Mouse (Mus musculus) hindbrain, embryonic 16.5 days (tissue): Measurements from ENCODE around the gene Selenow. TPM values are rescaled to one million over a fixed set of nuclear protein-coding genes. Genes with fewer than 3 reads are reported as not detected.

Experiments used
- ATAC-seq: fragments of 200-750 bp; cut with Nextera tagmentation; 2 replicates; pipeline ENCODE4 v1.8.0; 2017; ENCODE audit warnings: moderate TSS enrichment, moderate library complexity
- H3K27ac ChIP-seq: fragments of 300-500 bp; sonication (generic); 2 replicates; pipeline ENCODE4 v1.5.1; 2014; ENCODE audit warnings: low read depth, mild to moderate bottlenecking, control low read depth, low read length, moderate library complexity
- H3K27me3 ChIP-seq: fragments of 300-500 bp; sonication (generic); replicated peaks from 2 replicates; pipeline ENCODE4 v1.6.1; 2014; ENCODE audit warnings: low read length; ENCODE audit not compliant: control insufficient read depth, insufficient read depth
- H3K36me3 ChIP-seq: fragments of 300-500 bp; sonication (generic); 2 replicates; pipeline ENCODE4 v1.6.1; 2014; ENCODE audit warnings: mild to moderate bottlenecking, low read length, moderate library complexity, mixed read lengths; ENCODE audit not compliant: control insufficient read depth, insufficient read depth
- H3K4me1 ChIP-seq: fragments of 300-500 bp; sonication (generic); 2 replicates; pipeline ENCODE4 v1.6.1; 2014; ENCODE audit warnings: low read depth, low read length; ENCODE audit not compliant: control insufficient read depth, insufficient read depth
- H3K4me2 ChIP-seq: fragments of 300-500 bp; sonication (generic); 2 replicates; pipeline ENCODE4 v1.6.1; 2014; ENCODE audit warnings: mild to moderate bottlenecking, low read length, control low read depth, moderate library complexity
- H3K4me3 ChIP-seq: fragments of 300-500 bp; sonication (generic); 2 replicates; pipeline ENCODE4 v1.5.1; 2014; ENCODE audit warnings: mild to moderate bottlenecking, low read length, control low read depth, moderate library complexity
- H3K9ac ChIP-seq: fragments of 300-500 bp; sonication (generic); 2 replicates; pipeline ENCODE4 v1.6.1; 2014; ENCODE audit warnings: low read depth, mild to moderate bottlenecking, control low read depth, low read length, moderate library complexity
- H3K9me3 ChIP-seq: fragments of 300-500 bp; sonication (generic); 2 replicates; pipeline ENCODE4 v1.6.1; 2014; ENCODE audit warnings: mild to moderate bottlenecking, low read length, moderate library complexity; ENCODE audit not compliant: control insufficient read depth
- WGBS: fragments of 180-500 bp; shearing (Covaris S2); extraction: QIAGEN DNeasy Blood & Tissue Kit; methylation state at CpG from one replicate; pipeline ENCODE4 v1.1.7; 2014; 5-methylcytosine and 5-hydroxymethylcytosine counted together
- polyA plus RNA-seq: library from polyadenylated mRNA; unstranded; fragments of >200 nt; fragmentation: Nextera tagmentation; extraction: Ambion mirVana; gene quantifications from 2 replicates; pipeline ENCODE4 v1.2.1, GENCODE M21; 2015

Gene Selenow
- polyA plus RNA-seq, 1 experiment from 2014 or later = 1,671 TPM

- Histone ChIP-seq H3K36me3 (0 out of 2 replicates have a peak, but pooled peaks cover under 1% of the 10 kb centered on the region), H3K27me3 (no peaks in the 10 kb centered on the region), H3K4me1 (peaks cover 14% of the 10 kb centered on the region), H3K4me2 (no peak overlapping the region), H3K27ac (no peak overlapping the region), H3K4me3 (no peak overlapping the region), H3K9ac (no peak overlapping the region), H3K9me3 (no peaks in the 10 kb centered on the region; the same call in 1 of the 2 replicates)
- ATAC-seq = no peak
- 90% methylated on average over 7 of the region's 7 CpGs for WGBS
Observed at GRCm38 (mm10) chr7:15949216-15949790, 27.1 kb upstream of the Selenow start.

- no peaks in the 10 kb centered on the region; the same call in 1 of the 2 replicates for H3K9me3 ChIP-seq
- peak overlapping the region; percentile 53 for H3K4me2 ChIP-seq
- H3K4me3 ChIP-seq = peak overlapping the region; percentile 9; the same call in 1 of the 2 replicates
- ATAC-seq = no peak
- H3K9ac ChIP-seq = peak overlapping the region; percentile 57
- H3K4me1 ChIP-seq = peaks cover 17% of the 10 kb centered on the region
- WGBS = 4% methylated on average over 23 of the region's 23 CpGs
- H3K36me3 ChIP-seq = 0 out of 2 replicates have a peak, but pooled peaks cover 2% of the 10 kb centered on the region
- no peaks in the 10 kb centered on the region for H3K27me3 ChIP-seq
- no peak overlapping the region for H3K27ac ChIP-seq
Observed at GRCm38 (mm10) chr7:15948381-15948941, 26.3 kb upstream of the Selenow start.

- H3K4me3 ChIP-seq = no peak overlapping the region
- H3K4me1 ChIP-seq = peaks cover 17% of the 10 kb centered on the region
Observed at GRCm38 (mm10) chr7:15947653-15948260, 25.6 kb upstream of the Selenow start.

GRCm38 (mm10) chr7:15945721-15946536, 23.7 kb upstream of the Selenow start, which contains the start of gene Nop53:
Gene Nop53 (minus strand): TSS chr7:15946074.
- H3K4me3 ChIP-seq = peak within 1 kb of the TSS; percentile 75
- peak within 1 kb of the TSS; percentile 97 for H3K27ac ChIP-seq
- ATAC-seq = peak; percentile 95
- H3K4me2 ChIP-seq = peak within 1 kb of the TSS; percentile 95
- 2% methylated on average over 59 of the region's 59 CpGs for WGBS
- peaks cover 20% of the 10 kb centered on the region for H3K36me3 ChIP-seq
- H3K4me1 ChIP-seq = peaks cover 17% of the 10 kb centered on the region
- no peaks in the 10 kb centered on the region for H3K9me3 ChIP-seq
- H3K9ac ChIP-seq = peak within 1 kb of the TSS; percentile 82
- H3K27me3 ChIP-seq = no peaks in the 10 kb centered on the region

More at GRCm38 (mm10) chr7:15947653-15948260, 25.6 kb upstream of the Selenow start:
- Histone ChIP-seq H3K27ac (no peak overlapping the region), H3K27me3 (no peaks in the 10 kb centered on the region), H3K36me3 (peaks cover 3% of the 10 kb centered on the region), H3K9ac (no peak overlapping the region; the same call in 1 of the 2 replicates), H3K4me2 (peak overlapping the region; percentile 53; the same call in 1 of the 2 replicates), H3K9me3 (no peaks in the 10 kb centered on the region)
- WGBS = 51% methylated on average over 4 of the region's 4 CpGs
- no peak for ATAC-seq

- WGBS = 8% methylated on average over 8 of the region's 8 CpGs
- no peaks in the 10 kb centered on the region for H3K27me3 ChIP-seq
- no peak for ATAC-seq
- H3K4me3 ChIP-seq = peak overlapping the region; percentile 75
- peaks cover 17% of the 10 kb centered on the region for H3K4me1 ChIP-seq
- H3K36me3 ChIP-seq = peaks cover 26% of the 10 kb centered on the region
- peak overlapping the region; percentile 97; the same call in 1 of the 2 replicates for H3K27ac ChIP-seq
- peak overlapping the region; percentile 95 for H3K4me2 ChIP-seq
- H3K9me3 ChIP-seq = no peaks in the 10 kb centered on the region
- peak overlapping the region; percentile 82 for H3K9ac ChIP-seq
Observed at GRCm38 (mm10) chr7:15945211-15945610, 23.0 kb upstream of the Selenow start.

- H3K9ac ChIP-seq = no peak overlapping the region
- no peak overlapping the region for H3K4me3 ChIP-seq
Observed at GRCm38 (mm10) chr7:15944311-15944710, 22.1 kb upstream of the Selenow start.

DNA sequence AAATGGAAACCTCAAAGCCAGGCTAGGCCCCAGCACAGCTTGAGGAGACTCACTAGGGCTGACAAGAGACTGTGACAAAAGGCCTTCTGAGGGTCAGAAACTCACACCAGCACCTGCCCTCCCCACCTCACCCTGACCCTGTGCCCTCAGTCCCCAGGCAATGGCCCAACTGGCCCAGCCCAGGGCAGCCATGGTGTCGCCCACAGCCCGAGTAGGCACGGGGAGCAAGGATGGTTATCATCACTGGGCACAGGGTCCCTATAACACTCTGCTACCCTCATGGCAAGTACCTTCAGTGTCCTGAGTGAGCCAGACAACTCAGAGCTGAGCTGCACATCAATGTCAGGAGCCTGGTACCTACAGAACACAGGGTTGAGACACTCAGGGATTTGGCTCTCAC, 16.4 kb upstream of the Selenow start:
- Histone ChIP-seq H3K9ac (no peak overlapping the region), H3K4me2 (no peak overlapping the region), H3K4me1 (no peaks in the 10 kb centered on the region), H3K27me3 (no peaks in the 10 kb centered on the region), H3K36me3 (peaks cover 62% of the 10 kb centered on the region), H3K27ac (no peak overlapping the region), H3K4me3 (no peak overlapping the region), H3K9me3 (no peaks in the 10 kb centered on the region; the same call in 1 of the 2 replicates)
- no peak for ATAC-seq
- WGBS = 95% methylated on average over 3 of the region's 3 CpGs

More at GRCm38 (mm10) chr7:15944311-15944710, 22.1 kb upstream of the Selenow start:
- 93% methylated on average over 1 of the region's 1 CpGs for WGBS
- Histone ChIP-seq H3K27me3 (no peaks in the 10 kb centered on the region), H3K36me3 (peaks cover 35% of the 10 kb centered on the region), H3K9me3 (no peaks in the 10 kb centered on the region), H3K4me1 (peaks cover 17% of the 10 kb centered on the region), H3K27ac (no peak overlapping the region), H3K4me2 (peak overlapping the region; percentile 95)
- ATAC-seq = no peak

DNA sequence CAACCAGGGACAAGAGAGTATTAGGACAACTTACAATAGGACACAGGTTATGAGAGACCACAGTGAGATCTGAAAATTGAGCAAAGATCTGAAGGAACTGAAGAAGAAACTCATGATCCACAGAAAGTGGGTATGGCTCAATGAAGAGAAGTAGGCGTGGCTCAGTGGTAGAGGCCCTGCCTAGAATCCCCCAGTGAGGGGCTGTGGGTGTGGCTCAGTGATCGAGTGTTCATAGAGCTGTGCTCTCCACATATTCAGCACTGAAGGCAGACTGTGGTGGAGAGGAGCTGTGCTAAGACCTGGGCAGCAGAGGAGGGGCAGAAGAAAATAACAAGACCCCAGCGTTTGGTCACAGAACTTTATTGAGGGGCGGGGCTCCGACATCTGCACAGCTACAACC, 15.3 kb upstream of the Selenow start:
- H3K4me2 ChIP-seq = no peak overlapping the region
- peaks cover 58% of the 10 kb centered on the region for H3K36me3 ChIP-seq
- no peak overlapping the region for H3K4me3 ChIP-seq
- no peak overlapping the region for H3K9ac ChIP-seq
- WGBS = 88% methylated on average over 5 of the region's 5 CpGs
- H3K9me3 ChIP-seq = no peaks in the 10 kb centered on the region; the same call in 1 of the 2 replicates
- no peaks in the 10 kb centered on the region for H3K4me1 ChIP-seq
- no peaks in the 10 kb centered on the region for H3K27me3 ChIP-seq
- no peak overlapping the region for H3K27ac ChIP-seq
- no peak for ATAC-seq
